Mouse (Mus musculus): ENCODE results near the gene Olfr1305. TPM values are rescaled to one million over a fixed set of nuclear protein-coding genes. Genes with fewer than 3 reads are reported as not detected.

The Olfr1305 gene
- polyA plus RNA-seq (2012; rRNA removed), result not detected in 2 replicates

DNA sequence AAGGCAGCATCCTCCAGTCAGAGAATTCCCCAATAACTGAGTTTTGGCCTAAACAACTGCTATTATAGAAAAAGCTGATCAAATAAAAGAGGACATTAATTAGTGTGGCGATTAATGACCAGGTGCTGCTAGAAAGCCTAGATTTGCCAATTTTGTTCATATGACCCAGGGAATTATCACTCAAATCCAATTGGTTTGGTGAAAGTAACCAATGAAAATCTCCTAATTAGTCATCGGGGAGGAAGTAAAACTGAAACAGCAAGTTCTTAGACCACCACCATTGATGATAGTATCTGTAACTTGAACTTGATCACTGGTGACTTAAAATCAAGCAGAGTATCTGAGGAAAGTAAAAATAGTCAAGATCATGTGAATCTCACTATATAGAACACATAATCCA, at the start of gene Olfr1305:
TSS of gene Olfr1305 (minus strand) at position 101 of the 400 bp plus-strand sequence.

DNA sequence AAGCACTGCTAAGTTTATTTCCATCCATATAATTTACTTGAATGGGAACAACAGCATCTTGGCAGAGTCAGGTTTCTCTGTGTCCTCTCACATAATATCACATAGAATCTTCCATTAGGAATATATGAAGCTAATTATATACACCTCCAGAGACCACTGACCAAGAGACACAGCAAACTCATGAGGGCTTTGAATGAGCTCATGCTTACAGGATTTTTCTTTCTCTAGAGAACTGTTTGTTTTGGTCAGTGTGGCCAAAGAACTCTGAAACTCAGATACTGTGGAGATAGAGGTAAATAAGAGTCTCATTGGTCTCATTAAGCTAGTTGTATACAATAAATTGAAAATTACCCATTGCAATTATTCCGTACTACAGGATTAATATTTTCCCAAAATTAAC, 39.2 kb upstream of the Olfr1305 start, which contains the start of gene Olfr1306:
TSS of gene Olfr1306 (minus strand) at position 101 of the 400 bp plus-strand sequence.

DNA sequence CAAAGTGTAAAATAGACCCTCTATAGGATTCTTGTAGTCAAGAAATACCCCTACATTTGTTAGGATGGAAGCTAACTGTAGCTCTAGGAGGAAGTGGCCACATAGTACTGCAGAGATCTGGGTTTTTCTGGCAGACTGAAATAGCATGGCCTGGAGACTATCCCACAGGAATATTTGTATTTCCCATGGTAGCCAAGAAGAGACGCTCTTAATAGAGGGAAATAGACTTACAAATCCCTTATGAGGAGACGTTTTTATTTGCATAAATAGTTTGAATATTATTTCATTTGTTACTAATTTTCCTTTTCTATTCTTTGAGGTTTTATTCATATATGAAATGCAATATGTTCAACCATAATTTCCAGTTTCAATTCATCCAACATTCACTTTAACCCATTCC, 56.7 kb downstream of the Olfr1305 start, which contains the start of gene Olfr1303:
TSS of gene Olfr1303 (minus strand) at position 101 of the 400 bp plus-strand sequence.

Other genes with a start within 250 kb of the Olfr1305 start
- not detected in 2 replicates for gene Olfr1298, start 227.9 kb downstream of the Olfr1305 start, polyA plus RNA-seq (2012; rRNA removed)
- not detected in 2 replicates for gene Olfr1299, start 215.7 kb downstream of the Olfr1305 start, polyA plus RNA-seq (2012; rRNA removed)
- gene Olfr1301, start 126.1 kb downstream of the Olfr1305 start, polyA plus RNA-seq (2012; rRNA removed), result not detected in 2 replicates
- not detected in 2 replicates for gene Olfr1302, start 99.7 kb downstream of the Olfr1305 start, polyA plus RNA-seq (2012; rRNA removed)
- not detected in 2 replicates for gene Olfr1303, start 56.8 kb downstream of the Olfr1305 start, polyA plus RNA-seq (2012; rRNA removed)
- not detected in 2 replicates for gene Olfr1306, start 39.1 kb upstream of the Olfr1305 start, polyA plus RNA-seq (2012; rRNA removed)
- not detected in 2 replicates for gene Olfr1307, start 72.3 kb upstream of the Olfr1305 start, polyA plus RNA-seq (2012; rRNA removed)
- not detected in 2 replicates for gene Olfr1308, start 87.8 kb upstream of the Olfr1305 start, polyA plus RNA-seq (2012; rRNA removed)
- not detected in 2 replicates for gene Olfr1309, start 113.1 kb upstream of the Olfr1305 start, polyA plus RNA-seq (2012; rRNA removed)
- not detected in 2 replicates for gene Olfr1310, start 135.6 kb upstream of the Olfr1305 start, polyA plus RNA-seq (2012; rRNA removed)
- not detected in 2 replicates for gene Olfr1311, start 147.3 kb upstream of the Olfr1305 start, polyA plus RNA-seq (2012; rRNA removed)
- not detected in 2 replicates for gene Olfr1312, start 173.1 kb upstream of the Olfr1305 start, polyA plus RNA-seq (2012; rRNA removed)
- not detected in 2 replicates for gene Olfr1313, start 200.7 kb upstream of the Olfr1305 start, polyA plus RNA-seq (2012; rRNA removed)
- gene Olfr1314, start 219.6 kb upstream of the Olfr1305 start, polyA plus RNA-seq (2012; rRNA removed), result not detected in 2 replicates
- not detected in 2 replicates for gene Olfr1315-ps1, start 238.3 kb upstream of the Olfr1305 start, polyA plus RNA-seq (2012; rRNA removed)